Mouse (Mus musculus) hindbrain, embryonic 11.5 days (tissue): ENCODE results near the gene Bri3. TPM values are rescaled to one million over a fixed set of nuclear protein-coding genes. Genes with fewer than 3 reads are reported as not detected.

ENCODE experiments used
- ATAC-seq: fragments of 200-750 bp; cut with Nextera tagmentation; 2 replicates; pipeline ENCODE4 v1.8.0; 2017; ENCODE audit warnings: mild to moderate bottlenecking, moderate TSS enrichment, moderate library complexity; ENCODE audit not compliant: low FRiP score
- DNase-seq: peaks from one replicate; pipeline ENCODE4 v3.0.0-alpha.2; 2015; ENCODE audit warnings: low spot score
- H3K27ac ChIP-seq: fragments of 300-500 bp; sonication (generic); 2 replicates; pipeline ENCODE4 v1.5.1; 2014; ENCODE audit warnings: mild to moderate bottlenecking, low read depth, low read length
- H3K27me3 ChIP-seq: fragments of 300-500 bp; sonication (generic); 2 replicates; pipeline ENCODE4 v1.6.1; 2014; ENCODE audit warnings: mild to moderate bottlenecking, low read length, moderate library complexity, mixed read lengths; ENCODE audit not compliant: control insufficient read depth, insufficient read depth
- H3K36me3 ChIP-seq: fragments of 300-500 bp; sonication (generic); 2 replicates; pipeline ENCODE4 v1.6.1; 2014; ENCODE audit warnings: mild to moderate bottlenecking, low read length, moderate library complexity, mixed read lengths; ENCODE audit not compliant: control insufficient read depth, insufficient read depth
- H3K4me1 ChIP-seq: fragments of 300-500 bp; sonication (generic); replicated peaks from 2 replicates; pipeline ENCODE4 v1.6.1; 2014; ENCODE audit warnings: low read length, mixed read lengths; ENCODE audit not compliant: control insufficient read depth, insufficient read depth
- H3K4me2 ChIP-seq: fragments of 300-500 bp; sonication (generic); replicated peaks from 2 replicates; pipeline ENCODE4 v1.6.1; 2014; ENCODE audit warnings: mild to moderate bottlenecking, low read depth, low read length
- H3K4me3 ChIP-seq: fragments of 300-500 bp; sonication (generic); 2 replicates; pipeline ENCODE4 v1.5.1; 2014; ENCODE audit warnings: low read depth, low read length
- H3K9ac ChIP-seq: fragments of 300-500 bp; sonication (generic); 2 replicates; pipeline ENCODE4 v1.6.1; 2014; ENCODE audit warnings: low read depth, low read length
- H3K9me3 ChIP-seq: fragments of 300-500 bp; sonication (generic); 2 replicates; pipeline ENCODE4 v1.6.1; 2016; ENCODE audit warnings: low read length; ENCODE audit not compliant: control insufficient read depth
- WGBS: fragments of 180-500 bp; shearing (Covaris S2); extraction: QIAGEN DNeasy Blood & Tissue Kit; methylation state at CpG from one replicate; pipeline ENCODE4 v1.1.7; 2014; 5-methylcytosine and 5-hydroxymethylcytosine counted together
- polyA plus RNA-seq: library from polyadenylated mRNA; unstranded; fragments of >200 nt; fragmentation: Nextera tagmentation; extraction: Ambion mirVana; gene quantifications from 2 replicates; pipeline ENCODE4 v1.2.1, GENCODE M21; 2014

The Bri3 gene
- polyA plus RNA-seq, 1 experiment from 2014 or later, result 126 TPM

GRCm38 (mm10) chr5:144312183-144312582, 67.9 kb downstream of the Bri3 start:
- 84% methylated on average over 7 of the region's 7 CpGs for WGBS
- DNase-seq, result no peak
- Histone ChIP-seq H3K27me3 (no peaks in the 10 kb centered on the region), H3K36me3 (no peaks in the 10 kb centered on the region), H3K4me3 (no peak overlapping the region), H3K9me3 (no peaks in the 10 kb centered on the region), H3K4me2 (no peak overlapping the region), H3K27ac (no peak overlapping the region), H3K9ac (no peak overlapping the region), H3K4me1 (no peaks in the 10 kb centered on the region)
- no peak for ATAC-seq

- no peaks in the 10 kb centered on the region for H3K4me1 ChIP-seq
- H3K4me2 ChIP-seq, result no peak overlapping the region
- no peak overlapping the region for H3K4me3 ChIP-seq
- DNase-seq (no peak), ATAC-seq (no peak)
- no peaks in the 10 kb centered on the region for H3K27me3 ChIP-seq
- no peak overlapping the region for H3K9ac ChIP-seq
- H3K27ac ChIP-seq, result no peak overlapping the region
- no peaks in the 10 kb centered on the region for H3K9me3 ChIP-seq
- WGBS, result 35% methylated on average over 5 of the region's 5 CpGs
- no peaks in the 10 kb centered on the region for H3K36me3 ChIP-seq
Observed at GRCm38 (mm10) chr5:144313335-144313734, 69.1 kb downstream of the Bri3 start.

- H3K27ac ChIP-seq, result no peak overlapping the region
- no peaks in the 10 kb centered on the region for H3K9me3 ChIP-seq
- H3K4me1 ChIP-seq, result no peaks in the 10 kb centered on the region
- H3K9ac ChIP-seq, result no peak overlapping the region
- DNase-seq (no peak), ATAC-seq (no peak)
- H3K36me3 ChIP-seq, result no peaks in the 10 kb centered on the region
- 88% methylated on average over 12 of the region's 12 CpGs for WGBS
- no peak overlapping the region for H3K4me2 ChIP-seq
- H3K27me3 ChIP-seq, result no peaks in the 10 kb centered on the region
- H3K4me3 ChIP-seq, result no peak overlapping the region
Observed at GRCm38 (mm10) chr5:144314731-144315494, 70.7 kb downstream of the Bri3 start.

- Histone ChIP-seq H3K4me1 (no peaks in the 10 kb centered on the region), H3K9ac (no peak overlapping the region), H3K27me3 (no peaks in the 10 kb centered on the region), H3K4me2 (no peak overlapping the region), H3K36me3 (no peaks in the 10 kb centered on the region), H3K27ac (no peak overlapping the region), H3K4me3 (no peak overlapping the region), H3K9me3 (no peaks in the 10 kb centered on the region)
- no peak for DNase-seq
- 71% methylated on average over 3 of the region's 3 CpGs for WGBS
- no peak for ATAC-seq
Observed at GRCm38 (mm10) chr5:144316442-144316841, 72.2 kb downstream of the Bri3 start.

GRCm38 (mm10) chr5:144317426-144317825, 73.2 kb downstream of the Bri3 start:
- H3K27ac ChIP-seq, result no peak overlapping the region
- no peak overlapping the region for H3K9ac ChIP-seq
- H3K9me3 ChIP-seq, result no peaks in the 10 kb centered on the region
- H3K4me1 ChIP-seq, result no peaks in the 10 kb centered on the region
- WGBS, result 94% methylated on average over 8 of the region's 8 CpGs
- DNase-seq, result no peak
- no peaks in the 10 kb centered on the region for H3K27me3 ChIP-seq
- no peak overlapping the region for H3K4me3 ChIP-seq
- no peaks in the 10 kb centered on the region for H3K36me3 ChIP-seq
- no peak for ATAC-seq
- H3K4me2 ChIP-seq, result no peak overlapping the region

- WGBS, result 54% methylated on average over 6 of the region's 6 CpGs
- no peak overlapping the region for H3K4me3 ChIP-seq
- no peaks in the 10 kb centered on the region for H3K36me3 ChIP-seq
- H3K4me1 ChIP-seq, result no peaks in the 10 kb centered on the region
- H3K9ac ChIP-seq, result no peak overlapping the region
- no peaks in the 10 kb centered on the region for H3K9me3 ChIP-seq
- no peaks in the 10 kb centered on the region for H3K27me3 ChIP-seq
- DNase-seq (no peak), ATAC-seq (no peak)
- no peak overlapping the region for H3K27ac ChIP-seq
- no peak overlapping the region for H3K4me2 ChIP-seq
Observed at GRCm38 (mm10) chr5:144318286-144318685, 74.0 kb downstream of the Bri3 start.

- ATAC-seq (no peak), DNase-seq (no peak)
- 71% methylated on average over 7 of the region's 7 CpGs for WGBS
- Histone ChIP-seq H3K4me1 (no peaks in the 10 kb centered on the region), H3K36me3 (no peaks in the 10 kb centered on the region), H3K9me3 (no peaks in the 10 kb centered on the region), H3K27me3 (no peaks in the 10 kb centered on the region), H3K4me2 (no peak overlapping the region), H3K27ac (no peak overlapping the region), H3K4me3 (no peak overlapping the region), H3K9ac (no peak overlapping the region)
Observed at GRCm38 (mm10) chr5:144321681-144322080, 77.4 kb downstream of the Bri3 start.

GRCm38 (mm10) chr5:144322717-144323116, 78.5 kb downstream of the Bri3 start:
- no peaks in the 10 kb centered on the region for H3K27me3 ChIP-seq
- H3K9ac ChIP-seq, result no peak overlapping the region
- WGBS, result 90% methylated on average over 3 of the region's 3 CpGs
- H3K9me3 ChIP-seq, result no peaks in the 10 kb centered on the region
- H3K4me3 ChIP-seq, result no peak overlapping the region
- H3K36me3 ChIP-seq, result no peaks in the 10 kb centered on the region
- ATAC-seq (no peak), DNase-seq (no peak)
- H3K4me2 ChIP-seq, result no peak overlapping the region
- no peaks in the 10 kb centered on the region for H3K4me1 ChIP-seq
- no peak overlapping the region for H3K27ac ChIP-seq

GRCm38 (mm10) chr5:144334010-144334409, 89.8 kb downstream of the Bri3 start:
- no peaks in the 10 kb centered on the region for H3K9me3 ChIP-seq
- H3K36me3 ChIP-seq, result no peaks in the 10 kb centered on the region
- no peak overlapping the region for H3K9ac ChIP-seq
- H3K27me3 ChIP-seq, result no peaks in the 10 kb centered on the region
- H3K4me1 ChIP-seq, result no peaks in the 10 kb centered on the region
- 93% methylated on average over 11 of the region's 11 CpGs for WGBS
- ATAC-seq (no peak), DNase-seq (no peak)
- H3K4me2 ChIP-seq, result no peak overlapping the region
- H3K27ac ChIP-seq, result no peak overlapping the region
- H3K4me3 ChIP-seq, result no peak overlapping the region
